Mouse (Mus musculus) heart, postnatal 10 days (tissue): ENCODE measurements at regions not wholly inside any gene's neighbourhood (a gene's known extent, or its start where the extent isn't known, plus 50 kb on each side); places are given as distances from the start of the nearest gene placed in this dataset.

Experiments
- DNase-seq, 2 experiments: peaks; one replicate each; pipeline ENCODE4 v3.0.0; 2021
- intact Hi-C: fragments of 180-260 bp; cut with DNase I; formaldehyde crosslinking; loops from one replicate; pipeline ENCODE4 v1.15.1; 2025

- no peak for DNase-seq
- intact Hi-C loops: loop anchor here (2.0 kb wide), 2 partner anchors 311 to 479 kb away; no protein-coding TSS in a partner anchor
Measured at GRCm38 (mm10) chr3:37952251-37952650, 228.0 kb upstream of the Gm5148 start.

DNA sequence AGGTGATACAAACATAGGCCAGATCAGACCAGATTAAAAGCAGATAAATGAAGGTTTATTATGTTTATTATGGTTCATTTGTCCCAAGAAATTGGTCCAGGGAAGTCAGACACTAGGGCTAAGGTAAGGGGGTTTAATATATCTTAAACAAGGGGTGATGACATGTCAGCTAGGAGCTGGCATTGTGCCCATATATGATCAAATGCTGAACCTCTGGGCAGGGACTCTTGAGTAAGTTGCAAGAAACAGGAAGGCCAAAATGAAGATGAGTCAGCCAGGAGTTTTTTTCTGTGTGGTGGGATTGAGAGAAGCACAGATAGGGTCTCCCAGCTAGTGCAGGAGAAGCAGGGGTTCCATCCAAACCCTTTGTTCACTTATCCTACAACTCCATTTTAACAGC is 219.4 kb upstream of the Gm5148 start:
- intact Hi-C loops: no loop called here

GRCm38 (mm10) chr3:37940016-37940415 is 215.7 kb upstream of the Gm5148 start:
- no peak for DNase-seq
- intact Hi-C loops: no loop called here

More for the DNA sequence above, 219.4 kb upstream of the Gm5148 start:
- no peak for DNase-seq

DNA sequence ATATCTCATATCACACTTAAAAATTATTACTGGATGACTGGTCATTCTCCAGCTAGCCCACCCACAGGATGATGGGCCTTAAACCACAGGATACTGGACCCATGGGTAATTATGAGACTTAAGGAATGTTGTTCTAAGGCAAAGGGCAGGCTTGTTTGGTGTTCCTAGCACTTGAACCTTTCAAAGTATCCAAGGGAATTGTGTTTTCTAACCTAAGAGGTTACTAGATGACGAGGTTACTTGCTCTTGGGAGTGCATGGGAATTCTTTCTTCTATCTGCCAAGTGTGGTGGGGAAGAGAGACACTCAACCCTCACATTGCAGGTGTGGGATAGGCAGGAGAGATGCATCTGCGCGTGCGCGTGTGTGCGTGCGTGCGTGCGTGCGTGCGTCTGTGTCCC is 214.6 kb upstream of the Gm5148 start:
- intact Hi-C loops: loop anchor here (2.0 to 5.0 kb wide), 3 partner anchors 36 to 297 kb away; no protein-coding TSS in a partner anchor

DNA sequence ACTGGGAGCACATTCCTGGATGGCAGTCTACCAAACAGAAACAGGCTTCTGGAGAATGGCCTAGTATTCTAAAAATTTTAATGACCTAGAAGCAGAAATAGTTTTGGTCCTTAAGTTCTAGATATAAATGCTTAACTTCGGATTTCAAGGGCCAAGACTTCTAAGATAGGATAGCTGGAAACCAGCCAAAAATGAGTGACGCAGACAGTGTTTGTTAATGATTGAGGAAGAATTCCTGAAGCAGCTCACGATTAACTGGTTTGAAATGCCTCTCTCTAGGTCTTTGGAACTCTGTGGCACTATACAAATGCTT is 213.9 kb upstream of the Gm5148 start:
- intact Hi-C loops: loop anchor here (2.0 to 5.0 kb wide), 3 partner anchors 37 to 296 kb away; no protein-coding TSS in a partner anchor
- peak; percentile 76 to 77 for DNase-seq

More for the DNA sequence above, 214.6 kb upstream of the Gm5148 start:
- no peak for DNase-seq

GRCm38 (mm10) chr3:37937381-37938283 is 213.3 kb upstream of the Gm5148 start:
- peak; percentile 30 to 36 for DNase-seq
- intact Hi-C loops: loop anchor here (2.0 to 5.0 kb wide), 4 partner anchors 37 to 295 kb away; no protein-coding TSS in a partner anchor

DNA sequence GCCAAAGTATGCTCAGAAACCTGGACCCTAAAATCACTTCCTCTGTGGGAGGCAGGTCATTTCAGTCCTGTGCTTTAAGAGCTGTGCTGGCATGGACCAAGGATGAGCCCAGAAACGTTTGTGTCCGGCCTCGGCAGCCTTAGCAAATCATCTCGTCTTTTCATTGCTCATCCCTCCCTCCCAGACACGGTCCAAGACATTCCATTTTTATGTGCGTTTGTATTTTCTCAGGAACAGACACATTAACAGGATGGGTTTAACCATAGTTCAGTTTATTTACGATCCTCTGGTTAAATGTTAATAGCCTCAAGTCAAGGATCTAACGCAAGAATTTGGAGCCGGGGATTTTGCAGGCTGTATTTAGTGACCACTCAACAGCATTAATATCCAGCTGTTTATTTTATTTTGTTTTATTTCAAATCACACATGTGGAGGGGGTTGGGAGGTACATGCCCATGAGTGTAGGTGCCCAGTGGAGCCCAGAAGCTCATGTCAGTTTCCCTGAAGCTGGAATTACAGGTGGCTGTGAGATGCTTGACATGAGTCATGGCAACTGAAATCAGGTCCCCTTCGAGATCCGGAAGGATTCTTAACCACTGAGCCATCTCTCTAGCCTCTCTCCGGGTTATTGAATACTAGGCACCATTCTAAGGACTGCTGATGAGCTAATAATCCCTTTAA is 212.1 kb upstream of the Gm5148 start:
- intact Hi-C loops: loop anchor here (2.0 to 5.0 kb wide), 3 partner anchors 62 to 294 kb away; no protein-coding TSS in a partner anchor
- no peak for DNase-seq

DNA sequence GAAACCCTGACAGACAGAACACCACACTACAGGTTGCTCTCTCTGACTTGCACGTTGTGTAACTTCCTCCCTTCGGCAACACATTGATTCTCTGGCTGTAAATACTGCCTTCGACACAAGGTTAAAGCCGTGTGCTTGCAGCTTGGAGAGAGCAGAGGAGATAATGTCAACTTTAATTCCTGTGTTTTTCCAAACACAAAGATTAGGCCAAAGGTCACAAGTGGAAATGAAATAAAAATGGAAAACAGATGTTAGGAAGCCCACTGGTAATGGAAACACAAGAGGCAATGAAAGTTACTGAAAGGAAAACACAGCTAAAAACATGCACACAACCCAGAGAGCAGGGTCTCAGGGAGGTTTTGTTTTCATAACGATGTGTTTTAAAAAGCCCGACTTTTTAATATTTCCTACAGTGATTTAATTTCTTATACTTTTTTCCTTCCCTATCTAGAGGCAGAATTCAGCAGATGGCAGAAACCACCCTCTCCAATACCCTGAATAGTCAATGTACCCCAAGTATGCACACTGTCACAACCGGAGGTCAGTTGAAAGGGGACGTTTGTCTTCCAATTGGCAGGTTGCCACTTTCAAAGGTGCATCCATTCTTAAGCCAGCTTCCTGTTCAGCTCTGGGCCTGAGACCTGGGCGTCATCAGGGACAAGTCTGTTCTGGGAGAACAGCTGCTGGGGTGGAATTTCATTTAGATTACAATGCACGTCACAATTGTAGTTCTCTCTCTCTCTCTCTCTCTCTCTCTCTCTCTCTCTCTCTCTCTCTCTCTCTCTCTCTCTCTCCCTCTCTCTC is 210.8 kb upstream of the Gm5148 start:
- DNase-seq: peak; percentile 68 to 76
- intact Hi-C loops: loop anchor here (5.0 kb wide), 2 partner anchors 178 to 293 kb away; no protein-coding TSS in a partner anchor

GRCm38 (mm10) chr3:37934236-37934635 is 209.9 kb upstream of the Gm5148 start:
- intact Hi-C loops: no loop called here
- no peak for DNase-seq

GRCm38 (mm10) chr3:37928731-37929130 is 204.4 kb upstream of the Gm5148 start:
- intact Hi-C loops: no loop called here
- DNase-seq: no peak

DNA sequence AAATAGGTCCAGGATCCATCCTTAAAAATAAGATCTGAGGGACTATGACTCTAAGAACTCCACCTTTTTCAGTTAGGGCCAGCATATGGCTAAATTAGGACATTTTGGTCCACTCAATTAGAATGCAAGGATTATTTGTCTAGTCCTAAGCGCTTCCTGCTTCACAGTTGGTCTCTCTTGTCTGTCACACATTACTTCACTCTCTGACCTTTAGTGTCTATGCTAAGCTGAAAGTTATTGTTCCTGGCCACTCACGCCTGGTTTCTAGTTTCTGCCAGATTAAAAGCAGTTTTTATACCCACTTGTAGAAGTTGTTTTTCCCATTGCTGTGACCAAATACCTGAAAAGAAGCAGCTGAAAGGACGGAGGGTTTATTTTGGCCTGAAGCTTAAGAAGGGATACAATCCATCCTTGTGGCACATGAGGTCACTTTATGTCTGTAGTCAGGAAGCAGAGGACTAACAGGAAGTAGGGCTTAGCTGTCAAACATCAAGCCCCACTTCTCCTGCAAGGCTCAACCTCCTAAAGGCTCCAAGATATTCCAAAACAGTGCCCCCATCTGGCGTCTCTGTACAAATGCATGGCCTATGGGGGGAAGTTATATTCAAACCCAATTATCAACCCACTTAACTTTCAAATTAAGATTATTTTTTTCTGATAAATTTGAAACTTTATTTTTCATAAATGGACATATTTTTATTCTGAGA is 195.3 kb upstream of the Gm5148 start:
- intact Hi-C loops: no loop called here
- no peak for DNase-seq

DNA sequence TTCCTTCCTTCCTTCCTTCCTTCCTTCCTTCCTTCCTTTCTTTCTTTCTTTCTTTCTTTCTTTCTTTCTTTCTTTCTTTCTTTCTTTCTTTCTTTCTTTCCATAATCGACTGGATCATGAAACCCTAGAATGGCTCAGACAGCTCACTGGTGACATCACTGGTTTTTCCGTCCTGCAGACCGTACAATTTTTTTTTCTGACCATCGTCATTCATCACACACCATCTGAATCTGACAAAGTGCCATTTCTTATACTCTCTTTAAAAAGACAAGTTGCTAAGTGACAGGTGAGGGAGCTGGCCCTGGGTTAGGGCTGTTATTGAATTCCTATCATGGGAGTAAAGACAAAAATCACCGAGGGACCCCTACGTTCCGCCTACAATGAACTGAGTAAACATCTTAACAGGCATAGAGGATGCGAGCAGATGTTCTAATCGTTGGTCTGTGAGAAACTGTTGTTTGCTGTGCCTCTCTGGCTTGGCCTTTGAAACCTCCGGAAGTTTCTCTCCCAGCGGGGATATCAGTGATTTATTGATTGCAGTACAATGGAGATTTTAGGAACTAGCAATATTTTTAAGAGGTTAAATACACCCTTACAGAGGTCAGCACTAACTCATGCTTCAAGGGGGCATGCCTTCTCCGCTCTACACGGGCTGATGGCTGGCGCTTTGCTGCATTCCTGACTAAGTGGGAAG is 192.6 kb upstream of the Gm5148 start:
- no peak for DNase-seq
- intact Hi-C loops: no loop called here

GRCm38 (mm10) chr3:37916281-37916680 is 192.0 kb upstream of the Gm5148 start:
- intact Hi-C loops: no loop called here
- no peak for DNase-seq

DNA sequence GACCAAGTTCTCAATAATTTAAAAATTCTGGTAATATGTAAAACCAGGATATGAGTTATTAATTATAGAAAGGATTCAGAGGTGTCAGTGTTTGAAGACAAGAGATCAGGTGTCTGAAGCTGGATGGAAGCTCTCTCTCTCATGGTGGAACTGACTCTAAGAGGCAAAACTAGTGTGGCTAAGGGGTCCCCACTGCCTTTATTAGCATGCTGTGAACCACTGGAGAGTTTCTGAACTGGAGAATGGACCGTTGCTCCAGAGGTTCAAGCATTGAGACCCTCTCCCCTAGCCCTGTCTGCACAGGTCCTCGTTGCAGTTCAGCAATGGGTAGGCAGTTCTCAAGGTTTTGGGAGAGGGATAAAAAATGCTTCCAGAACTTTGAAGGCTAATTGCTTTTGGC is 191.4 kb upstream of the Gm5148 start:
- intact Hi-C loops: no loop called here
- DNase-seq: no peak

DNA sequence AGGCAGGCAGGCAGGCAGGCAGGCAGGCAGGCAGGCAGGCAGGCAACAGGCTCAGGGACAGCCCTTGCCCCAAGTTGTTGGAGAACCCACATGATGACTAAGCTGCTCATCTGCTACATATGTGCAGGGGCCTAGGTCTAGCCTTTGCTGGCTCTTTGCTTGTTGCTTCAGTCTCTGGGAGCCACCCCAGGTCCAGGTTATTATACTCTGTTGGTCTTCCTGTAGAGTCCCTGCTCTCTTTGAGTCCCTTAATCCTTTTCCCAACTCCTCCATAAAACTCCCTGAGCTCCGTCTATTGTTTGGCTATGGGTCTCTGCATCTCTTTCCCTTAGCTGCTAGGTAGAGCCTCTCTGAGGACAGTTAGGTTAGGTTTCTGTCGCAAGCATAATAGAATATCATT is 189.8 kb upstream of the Gm5148 start:
- intact Hi-C loops: no loop called here
- DNase-seq: no peak

- DNase-seq: no peak
- intact Hi-C loops: no loop called here
Measured at GRCm38 (mm10) chr3:37909821-37910220, 185.5 kb upstream of the Gm5148 start.

DNA sequence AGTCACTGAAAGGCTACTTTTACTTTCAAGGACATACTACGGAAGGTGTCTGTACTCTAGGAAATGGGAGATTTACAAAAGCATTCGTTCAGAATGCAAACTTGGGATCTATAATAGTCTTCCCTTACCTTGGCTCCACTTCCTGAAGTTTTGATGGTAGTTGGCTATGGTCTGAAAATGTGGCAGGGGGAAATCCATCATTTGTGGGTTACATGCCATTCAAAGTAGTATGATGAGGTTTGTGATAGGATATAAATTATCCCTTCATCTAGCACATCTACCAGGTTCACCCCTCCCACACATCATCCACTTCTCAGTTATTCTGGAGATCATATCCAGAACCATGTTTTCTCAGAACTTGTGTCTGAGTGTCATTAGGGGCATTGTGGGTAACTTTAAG is 184.7 kb upstream of the Gm5148 start:
- DNase-seq: no peak
- intact Hi-C loops: no loop called here

- intact Hi-C loops: no loop called here
- no peak for DNase-seq
Measured at GRCm38 (mm10) chr3:37908456-37908855, 184.2 kb upstream of the Gm5148 start.

GRCm38 (mm10) chr3:37907432-37908088 is 183.3 kb upstream of the Gm5148 start:
- peak; percentile 68 to 71 for DNase-seq
- intact Hi-C loops: no loop called here
